Mouse (Mus musculus) small intestine, adult 2 months (tissue): ENCODE data around the gene Kctd20. TPM values are rescaled to one million over a fixed set of nuclear protein-coding genes. Genes with fewer than 3 reads are reported as not detected.

ENCODE experiments used
- H3K27ac ChIP-seq: fragments of 200-500 bp; 2 replicates; pipeline ENCODE4 v1.5.1; 2012; ENCODE audit warnings: low read depth, low read length, control low read depth, inconsistent platforms; ENCODE audit not compliant: insufficient read depth
- H3K27me3 ChIP-seq: fragments of 200-500 bp; 2 replicates; pipeline ENCODE4 v1.6.1; 2012; ENCODE audit warnings: mild to moderate bottlenecking, moderate library complexity, low read length, inconsistent platforms; ENCODE audit not compliant: control insufficient read depth, insufficient read depth
- H3K36me3 ChIP-seq: fragments of 200-500 bp; 2 replicates; pipeline ENCODE4 v1.6.1; 2012; ENCODE audit warnings: mild to moderate bottlenecking, low read length, control low read depth, inconsistent platforms; ENCODE audit not compliant: control insufficient read depth, insufficient read depth
- H3K4me1 ChIP-seq: fragments of 200-500 bp; 2 replicates; pipeline ENCODE4 v1.6.1; 2012; ENCODE audit warnings: low read length, inconsistent platforms, mixed read lengths; ENCODE audit not compliant: control insufficient read depth, insufficient read depth, insufficient read length
- H3K4me3 ChIP-seq: fragments of 200-500 bp; 2 replicates; pipeline ENCODE4 v1.5.1; 2012; ENCODE audit warnings: low read depth, mild to moderate bottlenecking, control low read depth, inconsistent platforms, low read length, moderate library complexity
- CTCF ChIP-seq: fragments of 200-500 bp; IDR thresholded peaks from 2 replicates; pipeline ENCODE4 v1.5.1; 2012; ENCODE audit warnings: low read depth, mild to moderate bottlenecking, control low read depth, inconsistent platforms, low read length, moderate library complexity, mixed read lengths; ENCODE audit not compliant: insufficient replicate concordance, insufficient read length; ENCODE audit errors: extremely low read depth
- POLR2A ChIP-seq: fragments of 200-500 bp; IDR thresholded peaks from 2 replicates; pipeline ENCODE4 v1.6.1; 2012; ENCODE audit warnings: low read depth, mild to moderate bottlenecking, control low read depth, inconsistent platforms, low read length, moderate library complexity
- WGBS: fragments of 180-500 bp; shearing (Covaris S2); methylation state at CpG from one replicate; pipeline ENCODE4 v1.1.7; 2018; 5-methylcytosine and 5-hydroxymethylcytosine counted together
- polyA plus RNA-seq: library from polyadenylated mRNA; depleted of rRNA; stranded (reverse); fragments of >200 nt; gene quantifications from 2 replicates; pipeline ENCODE4 v1.2.3, GENCODE M21; 2012

The Kctd20 gene
- polyA plus RNA-seq, 1 experiment = 36.3 TPM

DNA sequence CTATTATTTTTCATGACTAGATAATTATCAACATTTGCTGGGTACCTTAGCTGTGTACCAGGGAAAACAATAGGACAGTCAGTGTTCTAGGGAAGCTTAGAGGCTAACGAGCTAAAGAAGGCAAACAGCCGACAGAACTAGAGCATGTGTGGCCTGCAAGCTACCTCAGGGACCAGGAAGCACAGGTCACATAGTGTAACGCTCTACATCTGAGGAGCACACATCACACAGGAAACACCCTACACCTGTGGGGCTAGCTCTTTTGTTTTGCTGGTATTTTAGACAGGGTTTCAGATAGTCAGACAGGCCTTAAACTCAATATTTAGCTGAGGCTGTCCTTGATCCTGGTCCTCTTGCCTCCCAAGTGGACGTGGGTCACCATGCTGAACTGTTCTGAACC lies 42.9 kb downstream of the Kctd20 start:
- Histone ChIP-seq H3K36me3 (peaks cover 46% of the 10 kb centered on the region), H3K27me3 (no peaks in the 10 kb centered on the region), H3K4me1 (no peaks in the 10 kb centered on the region), H3K27ac (no peak overlapping the region), H3K4me3 (no peak overlapping the region)
- 82% methylated on average over 4 of the region's 4 CpGs for whole genome bisulfite sequencing
- no peak for TF ChIP-seq CTCF
- TF ChIP-seq POLR2A = no peak

DNA sequence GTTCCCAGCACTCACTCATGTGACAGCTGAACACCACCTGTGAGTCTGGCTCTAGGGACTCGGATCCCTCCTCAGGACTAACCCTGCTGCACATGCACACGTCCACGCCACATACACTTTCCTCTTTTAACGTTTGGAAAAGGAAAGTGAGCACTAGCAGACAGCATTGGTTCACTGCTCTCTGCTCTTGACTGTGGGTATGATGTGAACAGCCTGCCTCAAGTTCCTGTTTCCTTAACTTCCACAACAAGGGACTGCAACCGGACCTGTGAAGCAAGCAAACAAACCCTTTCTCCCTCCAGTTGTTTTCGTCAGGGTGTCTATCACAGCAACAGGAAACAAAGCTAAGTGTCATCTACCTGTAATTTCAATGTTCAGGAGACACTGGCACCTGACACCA lies 48.7 kb downstream of the Kctd20 start:
- H3K36me3 ChIP-seq = peaks cover 29% of the 10 kb centered on the region
- 80% methylated on average over 6 of the region's 6 CpGs for WGBS
- TF ChIP-seq CTCF (no peak), POLR2A (no peak)
- H3K4me1 ChIP-seq = peaks cover 4% of the 10 kb centered on the region; the same call in 1 of the 2 replicates
- H3K27ac ChIP-seq = no peak overlapping the region
- no peak overlapping the region for H3K4me3 ChIP-seq
- H3K27me3 ChIP-seq = no peaks in the 10 kb centered on the region

DNA sequence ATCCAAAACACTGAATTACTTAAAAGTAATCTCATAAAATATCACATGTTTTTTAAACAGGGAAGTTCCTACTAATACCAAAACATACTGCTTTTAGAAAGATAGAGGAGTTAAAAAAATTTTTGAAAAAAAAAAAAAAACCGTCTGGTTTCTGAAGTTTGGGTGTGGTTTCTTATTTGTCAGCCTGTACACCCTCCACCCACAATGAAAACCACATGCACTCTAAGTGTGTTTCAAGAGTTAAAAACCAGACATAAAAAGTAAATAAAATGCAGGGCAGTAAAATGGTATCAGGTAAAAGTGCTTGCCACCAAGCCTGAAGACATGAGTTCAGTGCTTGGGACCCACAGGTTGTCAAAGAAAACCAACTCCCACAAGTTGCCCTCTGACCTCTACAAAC lies 52.0 kb downstream of the Kctd20 start:
- WGBS = 28% methylated on average over 1 of the region's 1 CpGs
- H3K4me3 ChIP-seq = no peak overlapping the region
- 0 out of 2 replicates have a peak overlapping the region, but pooled peaks have one; percentile 10 for H3K27ac ChIP-seq
- peaks cover 10% of the 10 kb centered on the region; the same call in 1 of the 2 replicates for H3K4me1 ChIP-seq
- TF ChIP-seq POLR2A (no peak), CTCF (no peak)
- H3K36me3 ChIP-seq = peaks cover 10% of the 10 kb centered on the region
- H3K27me3 ChIP-seq = no peaks in the 10 kb centered on the region

DNA sequence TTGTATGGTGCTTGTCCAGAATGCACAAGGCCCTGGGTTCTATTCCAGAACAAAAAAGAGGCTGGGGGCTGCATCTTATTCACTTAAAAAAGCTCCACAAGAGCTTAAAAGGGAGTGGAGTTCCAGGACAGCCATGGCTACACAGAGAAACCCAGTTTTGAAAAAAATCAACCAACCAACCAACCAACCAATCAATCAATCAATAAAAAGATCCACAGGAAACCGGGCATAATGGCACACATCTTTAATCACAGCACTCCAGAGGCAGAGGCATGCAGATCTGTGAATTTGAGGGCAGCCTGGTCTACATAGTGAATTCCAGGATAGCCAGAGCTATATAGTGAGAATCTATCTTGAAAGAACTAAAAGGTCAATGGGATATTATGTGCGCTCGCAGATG lies 53.3 kb downstream of the Kctd20 start:
- peak overlapping the region; percentile 78; the same call in 1 of the 2 replicates for H3K27ac ChIP-seq
- TF ChIP-seq POLR2A = no peak
- TF ChIP-seq CTCF = no peak
- 37% methylated on average over 3 of the region's 3 CpGs for WGBS
- H3K4me3 ChIP-seq = no peak overlapping the region
- peaks cover 2% of the 10 kb centered on the region for H3K36me3 ChIP-seq
- no peaks in the 10 kb centered on the region for H3K27me3 ChIP-seq
- peaks cover 10% of the 10 kb centered on the region; the same call in 1 of the 2 replicates for H3K4me1 ChIP-seq

DNA sequence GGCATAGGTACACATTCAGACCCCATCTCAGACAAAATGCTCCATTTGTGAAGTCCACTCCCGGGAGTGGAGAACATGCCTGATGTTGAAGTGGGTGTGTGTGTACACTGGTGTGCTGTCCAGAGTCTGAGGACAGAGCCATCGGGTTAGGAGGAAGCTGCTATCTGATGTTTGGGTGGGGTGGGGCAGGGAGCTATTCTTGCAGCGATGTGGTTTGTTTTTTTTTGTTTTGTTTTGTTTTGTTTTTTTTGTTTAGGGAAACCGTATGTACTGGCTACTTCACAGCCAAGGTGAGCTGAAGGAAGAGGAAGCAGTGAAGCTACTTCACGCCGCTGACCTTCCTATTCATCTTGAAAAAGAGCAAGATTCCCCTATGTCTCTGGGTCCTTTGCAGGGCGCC lies 55.1 kb downstream of the Kctd20 start:
- H3K4me1 ChIP-seq = peaks cover 10% of the 10 kb centered on the region; the same call in 1 of the 2 replicates
- whole genome bisulfite sequencing = 0% methylated on average over 7 of the region's 7 CpGs
- TF ChIP-seq CTCF = no peak
- no peak for TF ChIP-seq POLR2A
- no peaks in the 10 kb centered on the region for H3K27me3 ChIP-seq
- no peaks in the 10 kb centered on the region for H3K36me3 ChIP-seq
- peak overlapping the region; percentile 75 for H3K4me3 ChIP-seq
- H3K27ac ChIP-seq = peak overlapping the region; percentile 88

DNA sequence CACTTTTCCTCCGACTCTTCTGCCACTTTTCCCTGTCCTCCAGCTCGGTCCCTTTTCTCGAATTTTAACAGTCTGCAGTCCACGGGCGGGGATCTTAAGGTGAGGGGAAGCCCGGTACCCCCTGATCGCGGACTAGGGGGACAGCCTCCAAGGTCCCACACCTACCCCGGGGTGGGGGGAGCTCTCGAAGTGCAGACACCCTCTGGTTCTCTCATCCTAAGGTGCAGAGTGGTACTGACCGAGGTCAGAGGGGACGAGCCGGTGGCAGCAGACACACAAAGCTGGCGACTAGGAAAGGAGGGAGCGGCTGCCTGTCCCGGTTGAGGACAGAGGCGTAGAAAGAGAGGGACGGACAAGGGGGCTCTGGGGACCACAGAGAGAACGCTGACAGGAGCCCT lies 55.5 kb downstream of the Kctd20 start:
- WGBS = under 1% methylated on average over 19 of the region's 19 CpGs
- Histone ChIP-seq H3K27me3 (no peaks in the 10 kb centered on the region), H3K4me3 (peak overlapping the region; percentile 75), H3K4me1 (peaks cover 10% of the 10 kb centered on the region; the same call in 1 of the 2 replicates), H3K36me3 (no peaks in the 10 kb centered on the region), H3K27ac (peak overlapping the region; percentile 88)
- TF ChIP-seq CTCF (no peak), POLR2A (no peak)

DNA sequence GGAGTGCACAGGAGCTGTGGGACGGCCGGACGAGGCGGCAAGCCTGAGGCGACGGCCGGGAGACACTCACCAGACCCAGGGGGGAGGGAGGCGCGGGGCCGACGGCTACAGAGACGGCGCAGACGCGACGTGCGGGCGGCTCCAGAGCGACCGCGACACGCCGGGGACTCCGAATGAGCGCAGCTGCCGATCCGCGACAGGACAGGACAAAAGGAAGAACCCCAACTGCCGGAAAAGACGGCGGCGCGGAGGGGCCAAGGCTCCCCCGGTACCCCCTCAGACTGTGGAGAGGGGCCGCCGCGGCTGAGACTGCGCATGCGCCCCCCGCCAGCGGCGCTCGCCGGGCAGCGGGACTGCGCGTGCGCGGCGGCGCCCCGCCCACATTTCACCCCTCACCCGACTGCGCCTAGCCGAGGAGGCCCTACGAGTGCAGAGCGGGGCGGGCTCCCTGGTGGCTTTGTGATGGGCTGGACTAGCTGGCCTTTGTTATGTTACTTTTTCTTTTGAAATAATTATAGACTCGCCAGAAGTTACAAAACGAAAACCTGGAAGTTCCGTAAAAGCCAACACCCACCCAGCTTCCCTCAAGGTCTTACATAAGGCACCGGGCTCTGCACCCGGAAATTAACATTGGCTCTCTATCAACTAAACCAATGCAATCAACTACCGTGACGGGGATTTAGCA lies 56.0 kb downstream of the Kctd20 start, which contains the start of gene Stk38:
TSS of gene Stk38 (minus strand) at position 355 of the 685 bp plus-strand sequence.
- peak within 1 kb of the TSS; percentile 88 for H3K27ac ChIP-seq

More for the DNA sequence above, 56.0 kb downstream of the Kctd20 start, which contains the start of gene Stk38:
- WGBS = under 1% methylated on average over 63 of the region's 65 CpGs
- Histone ChIP-seq H3K36me3 (no peaks in the 10 kb centered on the region), H3K4me3 (peak within 1 kb of the TSS; percentile 75), H3K27me3 (no peaks in the 10 kb centered on the region), H3K4me1 (peaks cover 10% of the 10 kb centered on the region; the same call in 1 of the 2 replicates)
- no peak for TF ChIP-seq CTCF
- peak; percentile 84; the same call in 1 of the 2 replicates for TF ChIP-seq POLR2A
